Mouse (Mus musculus) liver, postnatal 0 days (tissue): ENCODE results near the gene Ampd3.

Experiments
- CTCF ChIP-seq: sonication (generic); IDR thresholded peaks from 2 replicates; pipeline ENCODE4 v1.5.1; 2016; ENCODE audit warnings: antibody characterized with exemption, low read depth
- EP300 ChIP-seq: IDR thresholded peaks from 2 replicates; pipeline ENCODE4 v1.6.1; 2016; ENCODE audit warnings: antibody characterized with exemption, low read depth, mild to moderate bottlenecking

- TF ChIP-seq EP300 (no peak), CTCF (no peak)
These were observed 19.3 kb downstream of the Ampd3 start for GRCm38 (mm10) chr7:110787310-110787709.
